Mouse (Mus musculus) hindbrain, embryonic 16.5 days (tissue): ENCODE measurements around the gene Krtap10-4. TPM values are rescaled to one million over a fixed set of nuclear protein-coding genes. Genes with fewer than 3 reads are reported as not detected.
A peak's percentile ranks its signal among the peaks of the same experiment; 100 is the strongest.

Source experiments
- ATAC-seq: fragments of 200-750 bp; cut with Nextera tagmentation; 2 replicates; pipeline ENCODE4 v1.8.0; 2017; ENCODE audit warnings: moderate TSS enrichment, moderate library complexity
- H3K27ac ChIP-seq: fragments of 300-500 bp; sonication (generic); 2 replicates; pipeline ENCODE4 v1.5.1; 2014; ENCODE audit warnings: low read depth, mild to moderate bottlenecking, control low read depth, low read length, moderate library complexity
- H3K27me3 ChIP-seq: fragments of 300-500 bp; sonication (generic); replicated peaks from 2 replicates; pipeline ENCODE4 v1.6.1; 2014; ENCODE audit warnings: low read length; ENCODE audit not compliant: control insufficient read depth, insufficient read depth
- H3K36me3 ChIP-seq: fragments of 300-500 bp; sonication (generic); 2 replicates; pipeline ENCODE4 v1.6.1; 2014; ENCODE audit warnings: mild to moderate bottlenecking, low read length, moderate library complexity, mixed read lengths; ENCODE audit not compliant: control insufficient read depth, insufficient read depth
- H3K4me1 ChIP-seq: fragments of 300-500 bp; sonication (generic); 2 replicates; pipeline ENCODE4 v1.6.1; 2014; ENCODE audit warnings: low read depth, low read length; ENCODE audit not compliant: control insufficient read depth, insufficient read depth
- H3K4me2 ChIP-seq: fragments of 300-500 bp; sonication (generic); 2 replicates; pipeline ENCODE4 v1.6.1; 2014; ENCODE audit warnings: mild to moderate bottlenecking, low read length, control low read depth, moderate library complexity
- H3K4me3 ChIP-seq: fragments of 300-500 bp; sonication (generic); 2 replicates; pipeline ENCODE4 v1.5.1; 2014; ENCODE audit warnings: mild to moderate bottlenecking, low read length, control low read depth, moderate library complexity
- H3K9ac ChIP-seq: fragments of 300-500 bp; sonication (generic); 2 replicates; pipeline ENCODE4 v1.6.1; 2014; ENCODE audit warnings: low read depth, mild to moderate bottlenecking, control low read depth, low read length, moderate library complexity
- H3K9me3 ChIP-seq: fragments of 300-500 bp; sonication (generic); 2 replicates; pipeline ENCODE4 v1.6.1; 2014; ENCODE audit warnings: mild to moderate bottlenecking, low read length, moderate library complexity; ENCODE audit not compliant: control insufficient read depth
- WGBS: fragments of 180-500 bp; shearing (Covaris S2); extraction: QIAGEN DNeasy Blood & Tissue Kit; methylation state at CpG from one replicate; pipeline ENCODE4 v1.1.7; 2014; 5-methylcytosine and 5-hydroxymethylcytosine counted together
- polyA plus RNA-seq: library from polyadenylated mRNA; unstranded; fragments of >200 nt; fragmentation: Nextera tagmentation; extraction: Ambion mirVana; gene quantifications from 2 replicates; pipeline ENCODE4 v1.2.1, GENCODE M21; 2015

Gene Krtap10-4
- polyA plus RNA-seq = not detected in 2 replicates

DNA sequence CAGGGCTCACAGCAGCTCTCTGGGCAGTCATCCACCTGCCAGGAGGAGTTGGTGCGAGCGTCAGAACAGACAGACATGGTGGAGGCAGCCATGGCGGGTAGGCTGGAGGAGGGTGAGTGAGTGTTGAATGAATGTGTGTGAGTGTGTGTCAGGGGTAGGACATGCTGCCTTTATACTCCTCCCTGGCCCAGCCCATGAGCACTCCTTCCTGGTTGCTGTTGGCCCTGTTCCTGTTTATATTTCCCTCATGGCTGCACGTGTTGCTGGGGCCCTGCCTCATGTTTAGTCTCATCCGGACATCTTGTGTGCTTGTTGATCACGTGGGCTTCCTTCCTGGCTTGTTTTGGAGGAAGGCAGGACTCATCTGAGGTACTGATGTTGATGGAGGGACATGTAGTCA lies at the start of gene Krtap10-4:
Gene Krtap10-4, minus strand, starts transcription at position 145 of the 400 bp plus-strand sequence.
- ATAC-seq = no peak
- no peak within 1 kb of the TSS for H3K4me3 ChIP-seq
- H3K9me3 ChIP-seq = no peaks in the 10 kb centered on the region; the same call in 1 of the 2 replicates
- no peak within 1 kb of the TSS for H3K9ac ChIP-seq
- no peaks in the 10 kb centered on the region for H3K36me3 ChIP-seq
- no peaks in the 10 kb centered on the region for H3K27me3 ChIP-seq
- H3K4me1 ChIP-seq = no peaks in the 10 kb centered on the region
- 59% methylated on average over 6 of the region's 6 CpGs for WGBS
- no peak within 1 kb of the TSS for H3K27ac ChIP-seq
- no peak within 1 kb of the TSS for H3K4me2 ChIP-seq

DNA sequence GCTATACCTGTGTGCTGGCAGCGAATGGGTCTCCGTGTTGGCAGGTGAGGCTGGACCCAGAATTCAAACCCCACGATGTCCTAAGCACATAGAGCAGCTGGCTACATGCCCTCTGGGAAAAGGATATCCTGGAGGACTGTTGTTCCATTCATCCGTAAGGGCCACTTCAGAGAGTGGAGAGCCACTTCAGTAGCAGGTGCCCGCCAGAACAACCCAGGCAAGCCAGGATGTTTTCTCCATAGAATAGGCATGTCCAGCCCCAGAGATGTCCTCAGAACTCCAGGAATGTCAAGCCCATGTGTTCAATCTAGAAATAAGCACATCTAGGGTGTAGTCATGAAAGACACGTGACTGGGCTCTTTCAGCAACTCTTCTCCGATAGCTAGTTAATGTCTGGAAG lies 42.8 kb upstream of the Krtap10-4 start:
- 86% methylated on average over 7 of the region's 7 CpGs for WGBS
- no peaks in the 10 kb centered on the region for H3K4me1 ChIP-seq
- no peak overlapping the region for H3K27ac ChIP-seq
- no peak overlapping the region for H3K4me3 ChIP-seq
- H3K9ac ChIP-seq = no peak overlapping the region
- H3K4me2 ChIP-seq = no peak overlapping the region
- no peak for ATAC-seq
- no peaks in the 10 kb centered on the region for H3K27me3 ChIP-seq
- no peaks in the 10 kb centered on the region for H3K9me3 ChIP-seq
- no peaks in the 10 kb centered on the region for H3K36me3 ChIP-seq

DNA sequence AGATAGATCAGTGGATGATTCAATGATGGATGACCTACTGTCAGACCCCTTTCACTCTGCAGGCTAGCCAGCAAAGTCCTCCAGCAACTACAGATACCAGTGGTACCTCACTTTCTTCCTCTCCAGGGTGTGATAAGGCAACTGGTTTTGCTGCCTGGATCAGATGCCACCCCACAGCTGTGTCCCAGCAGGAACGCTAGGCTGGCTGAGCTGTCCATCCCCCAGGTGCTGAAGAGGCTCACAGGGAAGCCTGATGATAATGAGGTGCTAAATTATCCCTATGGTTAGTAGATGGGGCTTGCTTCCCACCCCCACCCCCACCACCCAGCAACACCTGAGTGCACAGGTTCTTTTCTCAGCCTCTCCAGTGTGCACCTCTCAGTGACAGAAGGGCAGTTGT lies 40.7 kb upstream of the Krtap10-4 start:
- Histone ChIP-seq H3K4me2 (no peak overlapping the region), H3K4me3 (no peak overlapping the region), H3K27ac (no peak overlapping the region), H3K27me3 (no peaks in the 10 kb centered on the region), H3K4me1 (no peaks in the 10 kb centered on the region), H3K9me3 (no peaks in the 10 kb centered on the region), H3K36me3 (no peaks in the 10 kb centered on the region), H3K9ac (no peak overlapping the region)
- no peak for ATAC-seq
- 44% methylated on average over 1 of the region's 1 CpGs for WGBS

DNA sequence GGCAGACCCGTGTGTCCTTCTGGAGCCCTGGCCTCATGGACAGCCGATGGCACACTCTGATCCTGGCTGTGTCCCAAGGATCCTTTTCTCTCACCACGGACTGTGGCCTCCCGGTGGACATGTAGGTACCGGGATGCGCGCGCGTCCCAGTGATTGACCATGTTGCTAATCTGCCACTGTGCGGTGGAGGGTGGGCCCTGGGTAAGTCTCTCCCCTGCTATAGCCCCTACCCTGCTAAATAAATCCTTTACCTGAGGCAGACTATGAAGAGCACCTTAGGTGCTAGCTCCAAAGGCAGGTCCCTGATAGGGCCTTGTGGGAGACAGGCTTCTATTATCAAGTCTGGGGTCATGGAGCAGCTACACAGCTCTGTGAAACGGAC lies 37.9 kb upstream of the Krtap10-4 start:
- Histone ChIP-seq H3K4me2 (peak overlapping the region; percentile 41), H3K9ac (no peak overlapping the region), H3K4me1 (no peaks in the 10 kb centered on the region), H3K4me3 (peak overlapping the region; percentile 27), H3K9me3 (no peaks in the 10 kb centered on the region), H3K27me3 (no peaks in the 10 kb centered on the region), H3K27ac (no peak overlapping the region), H3K36me3 (no peaks in the 10 kb centered on the region)
- 40% methylated on average over 11 of the region's 11 CpGs for WGBS
- no peak; the same call in 1 of the 2 replicates for ATAC-seq

DNA sequence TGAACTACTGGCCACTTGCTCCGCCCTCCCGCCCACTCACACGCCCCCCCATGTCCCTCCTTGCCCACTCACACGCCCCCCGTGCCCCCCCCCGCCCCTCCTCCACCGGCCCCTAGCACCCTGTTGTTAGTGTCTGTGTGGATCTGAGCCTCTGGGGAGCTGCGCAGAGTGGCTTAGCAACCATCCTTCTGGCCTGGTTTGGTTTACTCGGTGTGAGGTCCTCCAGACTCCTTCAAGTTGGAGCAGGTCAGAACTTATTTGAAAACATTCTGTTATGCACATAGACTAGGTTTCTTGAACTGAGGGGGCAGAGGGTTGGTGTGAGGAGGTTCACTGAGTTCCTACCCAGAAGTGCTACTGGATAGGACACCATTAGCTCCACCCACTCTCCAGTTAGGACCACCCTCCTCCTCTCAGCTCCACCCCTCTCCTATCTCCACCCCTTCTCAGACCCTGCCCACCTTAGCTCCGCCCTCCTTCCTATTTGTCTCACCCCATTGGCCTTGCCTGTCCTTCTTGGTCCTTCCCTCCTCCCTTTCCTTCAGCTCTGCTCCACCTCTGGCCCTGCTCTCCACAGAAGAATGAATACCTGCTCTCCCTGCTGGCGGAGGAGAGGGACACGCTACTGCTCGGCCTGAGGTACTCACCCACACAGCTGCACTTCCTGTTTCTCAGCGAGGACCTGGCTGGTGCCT lies 37.3 kb upstream of the Krtap10-4 start:
- H3K27ac ChIP-seq = no peak overlapping the region
- no peaks in the 10 kb centered on the region for H3K4me1 ChIP-seq
- ATAC-seq = peak; percentile 85
- H3K4me3 ChIP-seq = peak overlapping the region; percentile 27
- no peaks in the 10 kb centered on the region for H3K36me3 ChIP-seq
- no peaks in the 10 kb centered on the region for H3K9me3 ChIP-seq
- no peaks in the 10 kb centered on the region for H3K27me3 ChIP-seq
- H3K9ac ChIP-seq = no peak overlapping the region
- H3K4me2 ChIP-seq = peak overlapping the region; percentile 41
- 43% methylated on average over 14 of the region's 14 CpGs for WGBS

DNA sequence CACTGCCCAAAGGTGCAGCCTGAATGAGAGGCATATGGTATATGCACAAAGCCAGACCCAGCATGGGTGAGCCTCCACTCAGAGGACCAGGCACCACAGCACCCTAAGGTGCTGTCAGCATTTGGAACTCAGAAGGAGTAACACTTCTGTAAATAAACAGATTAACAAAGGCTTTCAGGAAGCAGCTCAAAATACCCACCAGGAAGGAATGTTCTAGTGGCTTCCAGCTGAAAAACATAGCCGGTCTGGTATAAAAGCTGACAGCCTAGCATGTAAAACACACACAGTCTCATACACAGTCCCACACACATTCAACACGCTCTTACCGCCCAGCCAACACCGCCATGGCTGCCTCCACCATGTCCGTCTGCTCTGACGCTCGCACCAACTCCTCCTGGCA lies 34.8 kb upstream of the Krtap10-4 start, which contains the start of gene Gm3285:
Gene Gm3285, plus strand, starts transcription at position 301 of the 400 bp plus-strand sequence.
- H3K4me3 ChIP-seq = no peak within 1 kb of the TSS
- no peaks in the 10 kb centered on the region for H3K9me3 ChIP-seq
- no peak within 1 kb of the TSS for H3K4me2 ChIP-seq
- H3K36me3 ChIP-seq = no peaks in the 10 kb centered on the region
- WGBS = 51% methylated on average over 7 of the region's 7 CpGs
- no peak within 1 kb of the TSS for H3K27ac ChIP-seq
- no peak for ATAC-seq
- H3K4me1 ChIP-seq = no peaks in the 10 kb centered on the region
- no peaks in the 10 kb centered on the region for H3K27me3 ChIP-seq
- no peak within 1 kb of the TSS for H3K9ac ChIP-seq

DNA sequence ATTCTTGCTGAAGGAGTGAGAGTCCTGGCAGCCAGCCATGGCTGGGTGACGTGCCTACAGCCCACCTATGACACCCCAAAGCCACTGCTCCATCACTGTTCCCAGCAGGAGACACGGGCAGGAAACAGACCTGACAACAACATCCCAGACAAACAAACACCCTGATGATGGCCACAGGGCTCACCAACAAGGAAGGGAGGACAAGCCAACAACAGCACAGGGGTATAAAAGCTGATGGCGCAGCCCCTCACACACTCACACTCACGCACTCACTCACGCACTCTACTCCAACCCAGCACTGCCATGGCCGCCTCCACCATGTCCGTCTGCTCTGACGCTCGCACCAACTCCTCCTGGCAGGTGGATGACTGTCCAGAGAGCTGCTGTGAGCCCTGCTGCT lies 25.7 kb upstream of the Krtap10-4 start, which contains the start of gene Gm10318:
Gene Gm10318, plus strand, starts transcription at position 301 of the 400 bp plus-strand sequence.
- Histone ChIP-seq H3K9ac (no peak within 1 kb of the TSS), H3K9me3 (no peaks in the 10 kb centered on the region), H3K27me3 (no peaks in the 10 kb centered on the region), H3K4me3 (no peak within 1 kb of the TSS), H3K4me1 (no peaks in the 10 kb centered on the region), H3K4me2 (no peak within 1 kb of the TSS), H3K27ac (no peak within 1 kb of the TSS), H3K36me3 (no peaks in the 10 kb centered on the region)
- ATAC-seq = no peak
- 64% methylated on average over 9 of the region's 9 CpGs for WGBS

DNA sequence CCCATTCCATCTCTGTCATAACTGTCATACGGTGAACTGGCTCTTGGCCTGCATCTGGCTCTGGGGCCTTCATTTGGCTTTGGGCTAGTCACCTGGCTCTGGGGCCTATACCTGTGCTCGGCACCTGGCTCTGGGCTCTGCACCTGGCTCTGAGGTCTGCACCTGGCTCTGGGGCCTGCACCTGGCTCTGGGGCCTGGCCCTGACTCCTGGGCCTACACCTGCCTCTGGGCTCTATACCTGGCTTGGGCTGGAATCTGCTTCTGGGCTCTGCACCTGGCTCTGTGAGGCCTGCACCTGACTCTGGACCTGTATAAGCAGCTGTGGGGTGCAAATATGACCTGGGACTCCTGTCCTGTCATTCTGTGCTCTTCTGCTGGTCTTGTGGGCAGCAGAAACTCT lies 20.6 kb upstream of the Krtap10-4 start:
- 85% methylated on average over 2 of the region's 2 CpGs for WGBS
- ATAC-seq = no peak
- no peak overlapping the region for H3K9ac ChIP-seq

DNA sequence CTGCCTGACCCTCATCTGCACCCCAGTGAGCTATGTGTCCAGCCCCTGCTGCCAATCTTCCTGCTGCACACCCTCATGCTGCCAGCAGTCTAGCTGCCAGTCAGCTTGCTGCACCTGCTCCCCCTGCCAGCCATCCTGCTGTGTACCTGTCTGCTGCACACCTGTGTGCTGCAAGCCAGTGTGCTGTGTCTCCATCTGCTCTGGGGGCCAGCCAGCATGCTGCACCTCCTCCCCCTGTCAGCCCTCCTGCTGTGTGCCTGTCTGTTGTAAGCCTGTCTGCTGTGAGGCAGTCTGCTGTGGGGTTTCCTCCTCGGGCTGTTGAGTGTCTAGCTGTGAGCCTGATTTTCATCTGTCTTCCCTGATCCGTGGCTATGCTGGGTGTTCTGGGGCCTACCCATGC lies 20.1 kb upstream of the Krtap10-4 start:
- no peak overlapping the region for H3K9ac ChIP-seq
- H3K9me3 ChIP-seq = peaks cover 14% of the 10 kb centered on the region
- no peak overlapping the region for H3K4me2 ChIP-seq
- H3K27ac ChIP-seq = no peak overlapping the region
- no peak overlapping the region for H3K4me3 ChIP-seq
- H3K4me1 ChIP-seq = no peaks in the 10 kb centered on the region
- 23% methylated on average over 2 of the region's 2 CpGs for WGBS
- ATAC-seq = no peak
- no peaks in the 10 kb centered on the region; the same call in 1 of the 2 replicates for H3K36me3 ChIP-seq
- H3K27me3 ChIP-seq = no peaks in the 10 kb centered on the region

More for the DNA sequence above, 20.6 kb upstream of the Krtap10-4 start:
- no peaks in the 10 kb centered on the region for H3K27me3 ChIP-seq
- no peak overlapping the region for H3K4me3 ChIP-seq
- H3K9me3 ChIP-seq = peaks cover 14% of the 10 kb centered on the region
- H3K4me2 ChIP-seq = no peak overlapping the region
- H3K27ac ChIP-seq = no peak overlapping the region
- no peaks in the 10 kb centered on the region; the same call in 1 of the 2 replicates for H3K36me3 ChIP-seq
- H3K4me1 ChIP-seq = no peaks in the 10 kb centered on the region
